Mouse (Mus musculus): ENCODE data around the gene Rad51b. TPM values are rescaled to one million over a fixed set of nuclear protein-coding genes. Genes with fewer than 3 reads are reported as not detected.
A peak's percentile ranks its signal among the peaks of the same experiment; 100 is the strongest.

The Rad51b gene
- polyA plus RNA-seq, 1 experiment from 2014 or later, result 8.0 TPM

DNA sequence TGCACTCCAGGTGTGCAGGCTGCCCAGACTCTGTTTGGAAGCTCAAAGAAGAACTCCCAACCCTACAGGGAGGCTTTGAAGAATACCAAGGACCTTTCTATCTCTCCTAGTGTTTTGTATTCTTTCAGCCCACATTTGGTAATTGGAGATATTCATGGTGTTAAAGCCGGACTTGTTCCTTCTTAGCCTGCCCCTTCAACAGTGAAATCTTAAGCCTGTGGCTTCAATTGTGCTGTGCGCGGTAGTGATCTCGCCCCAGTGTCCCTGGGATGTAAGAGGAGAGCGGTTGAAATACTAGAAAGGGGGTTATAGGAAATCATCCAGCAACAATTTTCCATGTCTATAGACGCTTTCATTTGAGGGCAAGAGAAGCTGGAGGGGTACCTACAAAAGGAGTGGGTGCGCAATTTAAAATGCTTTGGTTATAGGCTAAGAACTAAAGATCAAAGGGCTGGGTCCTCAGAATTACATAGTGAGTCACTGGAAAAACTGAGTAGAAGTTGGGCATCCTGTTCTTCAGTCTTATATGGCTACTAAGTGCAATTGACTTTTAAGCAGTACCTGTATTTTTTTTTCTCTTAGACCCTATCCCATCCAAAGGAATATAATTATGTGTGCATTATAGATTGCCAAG, 253.1 kb downstream of the Rad51b start:
- no peak for DNase-seq

DNA sequence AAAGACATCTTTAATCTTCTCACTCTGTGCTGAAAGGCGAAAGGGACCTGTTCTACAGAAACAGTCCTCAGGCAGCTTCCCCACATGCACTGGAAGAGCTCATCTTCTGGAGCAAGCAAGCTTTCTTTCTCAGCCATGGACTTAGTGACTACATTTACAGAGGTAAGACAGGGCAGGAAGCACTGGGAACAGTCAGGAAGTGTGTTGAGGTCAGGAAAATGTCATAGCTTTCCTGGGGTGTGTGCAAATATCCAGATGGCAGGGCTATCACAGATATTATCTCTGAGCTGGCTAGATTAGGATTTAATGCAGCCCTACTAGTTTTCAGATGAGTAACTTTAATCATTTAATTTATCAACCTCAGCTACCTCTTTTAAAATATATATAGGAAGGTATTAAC, 254.2 kb downstream of the Rad51b start:
- WGBS, result 71% methylated on average over 1 of the region's 1 CpGs
- Histone ChIP-seq H3K9ac (no peak overlapping the region), H3K4me2 (no peak overlapping the region), H3K36me3 (ENCODE audit: insufficient read depth) (no peaks in the 10 kb centered on the region), H3K4me1 (ENCODE audit: insufficient read depth) (peaks cover 12% of the 10 kb centered on the region), H3K9me3 (ENCODE audit: low read depth, low read length) (no peaks in the 10 kb centered on the region), H3K4me3 (ENCODE audit: low read depth, low read length) (no peak overlapping the region), H3K27me3 (ENCODE audit: insufficient read depth, low read length) (no peaks in the 10 kb centered on the region), H3K27ac (ENCODE audit: low read depth) (no peak overlapping the region; the same call in 1 of the 2 replicates)
- ATAC-seq (ENCODE audit: insufficient read depth) (no peak), DNase-seq (no peak)
- TF ChIP-seq CTCF (IDR thresholded peaks at IDR 0.05; ENCODE audit: low read depth), result no peak

More for the DNA sequence above, 253.1 kb downstream of the Rad51b start:
- peaks cover 12% of the 10 kb centered on the region for H3K4me1 ChIP-seq (ENCODE audit: insufficient read depth)
- H3K9ac ChIP-seq, result no peak overlapping the region
- H3K36me3 ChIP-seq (ENCODE audit: insufficient read depth), result no peaks in the 10 kb centered on the region
- no peak for TF ChIP-seq CTCF (IDR thresholded peaks at IDR 0.05; ENCODE audit: low read depth)
- ATAC-seq (ENCODE audit: insufficient read depth), result no peak
- H3K27ac ChIP-seq (ENCODE audit: low read depth), result no peak overlapping the region
- no peaks in the 10 kb centered on the region for H3K27me3 ChIP-seq (ENCODE audit: insufficient read depth, low read length)
- no peak overlapping the region for H3K4me3 ChIP-seq (ENCODE audit: low read depth, low read length)
- 87% methylated on average over 7 of the region's 7 CpGs for WGBS
- no peak overlapping the region for H3K4me2 ChIP-seq
- H3K9me3 ChIP-seq (ENCODE audit: low read depth, low read length), result no peaks in the 10 kb centered on the region

DNA sequence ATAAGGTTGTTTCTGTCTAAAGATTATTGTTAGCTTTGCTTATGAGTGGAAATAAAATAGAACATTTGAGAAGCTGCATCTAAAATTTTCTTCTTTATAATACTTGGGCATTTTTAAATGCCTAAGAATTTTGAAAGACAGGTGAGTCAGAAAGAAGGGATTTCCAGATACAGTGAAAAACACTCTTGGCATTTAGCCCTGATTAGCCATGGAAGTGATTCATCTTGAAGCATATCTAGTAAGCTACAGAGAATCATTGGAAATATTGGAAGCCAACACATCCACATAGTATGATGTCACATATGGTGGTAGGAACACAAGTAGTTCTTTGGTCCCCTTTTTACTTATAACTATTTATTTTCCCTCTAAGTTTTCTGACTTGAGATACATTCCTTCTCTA, 256.0 kb downstream of the Rad51b start:
- Histone ChIP-seq H3K4me1 (ENCODE audit: insufficient read depth) (peaks cover 3% of the 10 kb centered on the region; the same call in 1 of the 2 replicates), H3K27me3 (ENCODE audit: insufficient read depth, low read length) (no peaks in the 10 kb centered on the region), H3K27ac (ENCODE audit: low read depth) (no peak overlapping the region), H3K9ac (no peak overlapping the region), H3K9me3 (ENCODE audit: low read depth, low read length) (no peaks in the 10 kb centered on the region), H3K4me3 (ENCODE audit: low read depth, low read length) (no peak overlapping the region), H3K4me2 (no peak overlapping the region), H3K36me3 (ENCODE audit: insufficient read depth) (no peaks in the 10 kb centered on the region)
- ATAC-seq (ENCODE audit: insufficient read depth) (no peak), DNase-seq (no peak)
- no peak for TF ChIP-seq CTCF (IDR thresholded peaks at IDR 0.05; ENCODE audit: low read depth)

DNA sequence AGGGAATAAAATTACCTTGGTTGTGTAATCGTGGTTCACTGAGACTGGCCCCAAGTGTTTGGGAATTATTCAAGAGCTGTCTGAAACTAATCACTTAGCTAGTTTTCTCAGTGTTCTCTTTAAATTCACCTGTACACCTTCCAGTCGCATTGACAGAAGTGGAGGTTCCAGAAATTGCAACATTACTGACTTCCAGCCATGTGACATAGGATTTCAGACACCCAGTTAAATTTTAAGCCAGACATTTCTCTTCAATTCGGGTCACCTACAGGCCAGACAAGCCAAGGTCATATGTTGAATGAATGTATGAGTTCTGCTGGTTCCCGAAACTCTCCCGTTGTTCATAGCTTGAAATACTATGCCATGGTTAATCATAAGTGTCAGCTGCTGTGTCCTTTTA, 260.8 kb downstream of the Rad51b start:
- Histone ChIP-seq H3K27ac (ENCODE audit: low read depth) (peak overlapping the region; percentile 55; the same call in 1 of the 2 replicates), H3K9me3 (ENCODE audit: low read depth, low read length) (no peaks in the 10 kb centered on the region), H3K27me3 (ENCODE audit: insufficient read depth, low read length) (no peaks in the 10 kb centered on the region), H3K36me3 (ENCODE audit: insufficient read depth) (no peaks in the 10 kb centered on the region), H3K4me2 (no peak overlapping the region), H3K9ac (no peak overlapping the region), H3K4me3 (ENCODE audit: low read depth, low read length) (no peak overlapping the region), H3K4me1 (ENCODE audit: insufficient read depth) (peaks cover 13% of the 10 kb centered on the region)
- no peak for TF ChIP-seq CTCF (IDR thresholded peaks at IDR 0.05; ENCODE audit: low read depth)
- DNase-seq (peak; percentile 41), ATAC-seq (ENCODE audit: insufficient read depth) (no peak)
- WGBS, result 53% methylated on average over 5 of the region's 5 CpGs

DNA sequence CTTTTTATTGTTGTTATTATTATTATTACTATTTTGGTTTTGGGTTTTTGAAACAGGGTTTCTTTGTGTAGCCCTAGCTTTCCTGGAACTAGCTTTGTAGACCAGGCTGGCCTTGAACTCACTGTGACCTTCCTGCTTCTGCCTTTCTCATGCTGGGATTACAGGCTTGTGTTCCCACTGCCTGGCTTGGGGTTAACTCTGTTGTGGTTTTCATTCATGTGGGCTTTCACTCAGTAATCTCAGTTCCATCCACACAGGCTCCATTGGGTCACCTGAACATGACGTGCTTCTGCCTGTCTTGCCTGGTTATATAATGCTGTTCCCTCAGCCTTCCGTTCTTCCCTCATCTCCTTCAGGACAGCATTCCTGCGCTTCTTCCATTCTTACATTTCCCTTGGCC, 261.6 kb downstream of the Rad51b start:
- 78% methylated on average over 3 of the region's 3 CpGs for WGBS
- no peak overlapping the region for H3K4me2 ChIP-seq
- DNase-seq (no peak), ATAC-seq (ENCODE audit: insufficient read depth) (no peak)
- H3K36me3 ChIP-seq (ENCODE audit: insufficient read depth), result no peaks in the 10 kb centered on the region
- no peaks in the 10 kb centered on the region for H3K9me3 ChIP-seq (ENCODE audit: low read depth, low read length)
- no peak for TF ChIP-seq CTCF (IDR thresholded peaks at IDR 0.05; ENCODE audit: low read depth)
- peak overlapping the region; percentile 67 for H3K27ac ChIP-seq (ENCODE audit: low read depth)
- H3K4me1 ChIP-seq (ENCODE audit: insufficient read depth), result peaks cover 13% of the 10 kb centered on the region
- H3K9ac ChIP-seq, result no peak overlapping the region
- no peaks in the 10 kb centered on the region for H3K27me3 ChIP-seq (ENCODE audit: insufficient read depth, low read length)
- H3K4me3 ChIP-seq (ENCODE audit: low read depth, low read length), result no peak overlapping the region

DNA sequence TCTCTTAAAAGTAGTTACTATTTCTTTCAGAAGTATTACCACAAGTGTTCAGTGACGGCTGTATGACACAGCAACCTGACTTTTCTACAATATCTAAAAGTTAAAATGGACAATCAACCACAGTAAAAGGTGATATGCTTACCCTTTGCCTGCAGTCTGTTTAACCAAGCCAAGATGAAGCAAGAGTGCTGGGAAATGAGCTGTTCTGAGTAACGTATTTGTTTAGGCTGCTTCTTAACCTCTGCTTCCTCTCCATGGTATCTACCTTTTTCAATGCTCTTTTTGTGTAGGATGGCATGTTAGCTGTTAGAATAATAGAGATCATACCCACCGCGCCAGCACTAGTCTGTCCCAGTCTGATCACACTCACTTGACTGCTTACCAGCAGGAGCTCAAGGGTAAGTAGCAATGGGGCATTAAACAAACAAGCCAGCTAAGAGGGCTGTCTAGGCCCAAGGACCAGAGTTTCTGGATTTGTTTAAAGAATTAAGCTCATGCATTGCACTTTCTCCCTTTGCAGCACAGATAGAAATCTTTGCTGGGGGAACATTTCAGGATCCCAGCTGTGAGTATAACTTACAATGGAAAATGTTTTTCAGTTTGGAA, 262.4 kb downstream of the Rad51b start:
- peak overlapping the region; percentile 67 for H3K27ac ChIP-seq (ENCODE audit: low read depth)

DNA sequence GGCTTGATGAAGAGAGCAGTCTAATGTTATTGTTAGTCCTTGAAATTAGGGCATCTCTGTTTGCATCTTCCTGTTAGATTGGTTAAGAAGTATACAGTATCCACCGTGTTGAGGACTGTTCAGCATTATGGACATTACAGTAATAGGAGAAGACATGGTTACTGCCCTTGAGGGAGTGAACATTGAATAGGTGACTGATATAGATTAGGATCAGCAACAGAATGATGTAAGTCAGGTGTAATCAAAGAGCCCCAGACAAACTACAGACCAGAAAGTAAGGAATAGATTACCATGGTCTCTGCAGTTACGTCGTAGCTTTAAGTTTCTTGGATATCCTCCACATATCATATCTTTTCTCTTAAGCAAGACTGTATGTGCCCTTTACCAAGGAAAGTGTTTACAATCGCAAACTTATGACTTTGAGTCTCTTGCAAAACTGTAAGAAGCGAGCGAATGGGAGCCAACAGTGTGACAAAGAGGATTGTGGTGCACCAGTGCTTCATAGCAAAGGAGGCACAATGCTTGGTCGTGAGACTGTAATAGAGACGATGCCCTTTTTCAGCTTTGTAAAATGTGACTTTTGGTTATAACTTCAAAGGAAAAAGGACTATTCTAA, 263.1 kb downstream of the Rad51b start:
- TF ChIP-seq CTCF (IDR thresholded peaks at IDR 0.05; ENCODE audit: low read depth), result no peak
- WGBS, result 75% methylated on average over 8 of the region's 8 CpGs
- Histone ChIP-seq H3K9me3 (ENCODE audit: low read depth, low read length) (no peaks in the 10 kb centered on the region), H3K4me2 (no peak overlapping the region), H3K36me3 (ENCODE audit: insufficient read depth) (no peaks in the 10 kb centered on the region), H3K4me1 (ENCODE audit: insufficient read depth) (peaks cover 13% of the 10 kb centered on the region), H3K27me3 (ENCODE audit: insufficient read depth, low read length) (no peaks in the 10 kb centered on the region), H3K4me3 (ENCODE audit: low read depth, low read length) (no peak overlapping the region), H3K9ac (no peak overlapping the region), H3K27ac (ENCODE audit: low read depth) (peak overlapping the region; percentile 67)
- no peak for ATAC-seq (ENCODE audit: insufficient read depth)
- DNase-seq, result no peak

More for the DNA sequence above, 262.4 kb downstream of the Rad51b start:
- ATAC-seq (ENCODE audit: insufficient read depth) (peak; percentile 28; the same call in 1 of the 2 replicates), DNase-seq (peak; percentile 37)
- H3K4me3 ChIP-seq (ENCODE audit: low read depth, low read length), result no peak overlapping the region
- TF ChIP-seq CTCF (IDR thresholded peaks at IDR 0.05; ENCODE audit: low read depth), result no peak
- H3K36me3 ChIP-seq (ENCODE audit: insufficient read depth), result no peaks in the 10 kb centered on the region
- H3K27me3 ChIP-seq (ENCODE audit: insufficient read depth, low read length), result no peaks in the 10 kb centered on the region
- no peak overlapping the region for H3K4me2 ChIP-seq
- H3K9ac ChIP-seq, result no peak overlapping the region
- H3K4me1 ChIP-seq (ENCODE audit: insufficient read depth), result peaks cover 13% of the 10 kb centered on the region
- no peaks in the 10 kb centered on the region for H3K9me3 ChIP-seq (ENCODE audit: low read depth, low read length)
- WGBS, result 53% methylated on average over 4 of the region's 4 CpGs

Data from lung, embryonic 14.5 days (tissue).